Mouse (Mus musculus) urinary bladder, postnatal 14 days (tissue): Measurements from ENCODE around the gene Mib2.
"Not testable (repeated sequence)": the region's sequence is repeated elsewhere in the genome, so short reads cannot be mapped to it uniquely, and the experiment has no call there.

Source experiments
- DNase-seq: peaks from one replicate; pipeline ENCODE4 v3.0.0; 2021; ENCODE audit warnings: low spot score

Gene Mib2

DNA sequence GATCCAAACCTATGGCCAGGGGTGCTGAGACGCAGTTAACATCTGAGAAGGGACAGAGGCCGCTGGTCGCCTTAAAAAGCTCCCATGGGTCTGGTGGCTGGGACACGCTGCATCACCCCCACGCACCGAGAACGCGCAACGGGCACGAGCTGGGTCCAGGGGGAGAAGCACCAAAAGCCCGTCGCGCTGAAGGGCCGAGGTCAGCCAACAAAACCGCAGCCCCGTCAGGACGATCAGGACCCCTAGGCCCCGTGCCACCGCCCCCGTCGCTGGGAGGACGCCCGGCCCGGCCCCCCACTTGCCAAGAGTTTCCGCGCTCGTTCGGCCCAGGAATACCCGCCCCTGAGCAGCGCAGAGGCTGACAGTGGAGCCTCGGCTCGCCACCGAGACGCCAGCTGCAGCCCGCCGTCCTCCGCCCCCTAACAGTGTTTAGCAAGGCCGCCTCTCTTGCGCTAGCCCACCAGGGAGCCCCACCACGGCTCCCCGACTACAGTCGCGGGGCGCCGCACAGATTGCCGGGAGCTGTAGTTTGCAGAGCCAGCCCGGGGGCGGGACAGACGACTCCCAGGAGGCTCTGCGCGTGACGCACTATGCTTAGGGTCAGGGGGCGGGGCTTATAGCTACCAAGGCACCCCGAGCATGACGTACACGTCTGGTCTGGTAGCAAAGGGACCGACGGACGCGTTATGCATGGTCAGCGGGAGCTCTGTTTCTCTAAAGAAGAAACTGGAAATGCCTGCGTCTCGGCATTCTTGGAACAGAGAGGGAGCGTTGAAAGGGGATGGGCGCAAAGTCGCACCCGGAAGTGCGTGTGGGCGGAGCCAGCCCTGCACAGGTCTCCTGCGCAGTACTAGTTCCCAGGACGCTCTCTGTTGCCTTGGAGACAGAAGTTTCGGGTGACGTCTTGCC is at the start of gene Mib2:
Mib2 (minus strand) TSS at position 510 of the 909 bp plus-strand sequence.
- peak; percentile 97 for DNase-seq

DNA sequence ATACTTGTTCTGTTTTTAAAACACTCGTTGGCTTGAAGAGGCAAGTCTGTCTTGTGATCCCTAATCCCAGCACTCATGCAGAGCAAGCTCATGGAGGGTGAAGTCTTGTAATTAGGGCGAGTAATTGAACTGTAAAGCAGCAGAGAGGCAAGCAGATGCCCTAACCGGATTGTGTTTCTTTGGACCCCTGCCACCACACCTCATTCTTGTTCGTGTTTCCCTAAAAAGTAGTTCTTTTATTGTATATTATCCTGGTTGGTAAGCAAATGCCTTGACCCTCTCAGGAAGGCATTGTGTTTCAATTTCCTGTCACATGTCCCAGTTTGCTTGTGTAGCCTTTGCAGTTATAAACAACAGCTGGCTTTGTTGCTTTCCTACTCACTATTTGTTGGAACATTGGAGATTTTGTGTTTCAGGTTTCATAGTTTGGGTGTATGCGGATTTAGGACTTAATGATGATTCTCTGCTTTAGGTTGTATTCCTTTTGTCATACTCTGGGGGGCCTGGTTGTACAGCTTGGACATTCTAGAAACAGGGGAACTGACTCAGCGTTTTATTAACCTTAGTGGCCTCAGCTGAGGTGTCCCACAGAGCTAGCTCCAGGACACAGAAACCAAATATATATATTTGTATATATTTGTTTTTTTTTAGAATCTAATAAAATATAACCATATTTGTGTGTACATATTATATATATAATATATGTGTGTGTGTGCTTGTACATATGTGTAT is 41.7 kb upstream of the Mib2 start:
- DNase-seq = no peak

DNA sequence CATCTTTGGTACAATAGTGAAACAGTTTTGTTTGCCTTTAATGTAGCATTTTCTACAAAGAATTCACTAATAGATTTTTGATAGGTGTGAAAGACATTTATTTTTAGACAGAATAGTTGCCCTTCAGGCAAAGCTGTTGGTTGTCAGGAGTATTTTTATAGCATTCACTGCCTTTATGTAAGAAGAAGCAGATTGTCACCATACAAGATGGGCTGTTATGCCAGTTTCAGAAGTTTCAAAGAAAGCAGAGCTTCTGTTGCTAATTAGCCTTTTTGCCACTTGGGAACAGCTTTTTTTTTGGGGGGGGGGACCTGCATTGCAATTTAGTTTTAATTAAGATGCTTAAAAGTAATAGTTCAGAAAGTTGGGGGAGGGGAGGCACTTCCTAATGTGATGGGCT is 40.0 kb upstream of the Mib2 start:
- DNase-seq = no peak

DNA sequence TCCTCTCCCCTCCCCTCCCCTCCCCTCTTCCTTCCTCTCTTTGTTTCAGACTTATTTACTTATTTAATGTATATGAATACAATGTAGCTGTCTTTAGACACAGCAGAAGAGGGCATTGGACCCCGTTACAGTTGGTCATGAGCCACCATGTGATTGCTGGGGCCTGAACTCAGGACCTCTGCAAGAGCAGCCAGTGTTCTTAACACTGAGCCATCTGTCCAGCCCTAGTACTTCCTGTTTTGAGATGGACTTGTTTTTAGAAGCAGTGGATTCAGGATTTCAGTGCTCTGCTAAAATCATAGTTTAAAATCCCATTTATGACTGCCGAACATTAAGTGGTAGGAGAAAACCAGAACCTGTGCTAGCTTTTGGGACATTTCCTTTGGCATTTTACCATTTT is 39.6 kb upstream of the Mib2 start:
- DNase-seq = no peak

DNA sequence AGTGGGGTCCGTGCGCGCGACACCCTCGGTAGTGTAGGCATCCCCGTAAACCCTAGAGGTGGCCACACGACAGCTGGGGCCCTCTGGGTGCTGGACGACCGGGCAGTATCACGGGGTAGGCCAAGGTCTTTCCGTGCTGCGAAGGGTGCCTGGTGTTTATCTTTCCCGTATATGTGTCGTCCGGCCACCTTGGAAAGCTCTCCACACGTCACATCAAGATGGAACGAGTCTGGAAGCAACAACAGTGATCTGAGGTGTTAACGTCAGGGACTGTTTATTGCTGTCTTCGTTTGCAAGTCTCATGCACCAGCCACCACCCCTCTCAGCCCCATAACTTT is 36.6 kb upstream of the Mib2 start:
- no peak for DNase-seq

DNA sequence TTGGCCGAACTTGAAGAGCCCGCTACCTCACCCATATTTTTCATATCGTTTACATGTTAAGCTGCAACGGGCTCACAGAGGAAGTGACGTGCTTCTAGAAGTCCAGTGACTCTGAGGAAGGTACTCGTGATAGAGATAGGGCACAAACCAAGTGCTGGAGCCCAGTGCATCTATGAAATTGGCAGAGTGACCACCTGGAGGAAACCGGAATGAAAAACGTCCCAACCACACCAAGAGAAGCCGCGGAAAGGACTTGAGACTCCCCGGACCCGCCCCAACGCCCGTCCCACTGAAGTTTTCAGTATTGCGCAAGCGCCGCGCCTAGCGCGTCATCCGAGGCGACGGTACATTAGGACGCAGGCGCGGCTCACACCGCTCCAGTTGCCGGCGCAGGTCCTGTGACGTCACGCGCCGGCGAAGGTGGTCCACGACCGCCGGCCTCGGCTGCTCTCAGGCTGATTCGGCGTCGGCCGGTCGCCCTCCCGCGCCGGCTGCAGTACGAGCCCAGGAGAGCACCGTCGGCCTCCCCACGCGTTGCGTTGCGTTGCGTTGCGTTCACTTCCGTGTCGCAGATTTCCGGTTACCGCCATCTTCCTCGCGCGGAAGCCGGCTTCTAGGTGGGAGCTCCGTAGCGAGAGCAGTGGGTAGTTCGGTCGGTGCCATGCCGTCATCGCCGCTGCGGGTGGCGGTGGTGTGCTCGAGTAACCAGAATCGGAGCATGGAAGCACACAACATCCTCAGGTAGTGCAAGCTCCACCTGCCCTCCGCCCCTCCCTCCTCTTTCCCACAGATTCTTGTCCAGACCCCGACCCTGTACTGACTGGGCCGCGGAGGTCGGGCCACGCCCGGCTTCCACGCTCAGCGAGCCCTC is 36.0 kb upstream of the Mib2 start, which contains the start of gene Ssu72:
Ssu72 (plus strand) TSS at position 80 of the 871 bp plus-strand sequence.
- DNase-seq = peak; percentile 94

DNA sequence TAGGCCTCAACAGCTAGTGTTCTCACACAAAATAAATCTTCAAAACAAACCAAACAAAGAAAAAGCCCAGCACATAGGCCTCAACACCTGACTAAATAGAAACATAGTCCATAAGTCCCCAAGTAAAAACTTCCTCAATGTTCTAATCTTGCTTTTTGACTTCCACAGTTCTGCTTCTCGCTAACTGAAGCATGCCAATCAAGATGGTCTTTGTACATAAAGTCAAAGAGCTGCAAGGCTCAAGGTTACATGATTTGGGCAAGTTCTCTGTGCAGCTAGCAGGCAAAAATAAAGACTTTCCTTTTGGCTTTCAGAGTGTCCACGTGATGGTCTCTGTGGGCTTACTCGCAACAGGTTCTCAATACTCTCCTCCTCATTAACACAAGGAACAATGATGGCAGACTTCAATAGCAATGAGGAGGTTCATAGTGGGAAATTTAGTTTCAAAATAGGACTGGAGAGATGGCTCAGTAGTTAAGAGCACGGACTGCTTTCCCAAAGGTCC is 34.5 kb upstream of the Mib2 start:
- no peak for DNase-seq

DNA sequence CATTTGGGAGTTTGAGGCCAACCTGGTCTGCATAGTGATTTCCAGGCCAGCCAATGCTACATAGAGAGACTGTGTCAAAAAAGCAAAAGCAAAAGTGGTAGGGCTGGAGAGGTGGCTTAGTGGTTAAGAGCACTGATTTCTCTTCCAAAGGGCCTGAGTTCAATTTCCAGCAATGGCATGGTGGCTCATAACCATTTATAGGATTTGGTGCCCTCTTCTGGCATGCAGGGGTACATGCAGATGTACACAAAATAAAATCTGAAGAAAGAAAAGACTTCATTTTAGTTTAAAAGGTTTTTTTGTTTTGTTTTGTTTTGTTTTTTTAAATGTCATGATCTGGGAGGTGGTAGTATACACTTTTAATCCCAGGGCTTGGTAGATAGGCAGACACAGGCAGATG is 31.4 kb upstream of the Mib2 start:
- no peak for DNase-seq

DNA sequence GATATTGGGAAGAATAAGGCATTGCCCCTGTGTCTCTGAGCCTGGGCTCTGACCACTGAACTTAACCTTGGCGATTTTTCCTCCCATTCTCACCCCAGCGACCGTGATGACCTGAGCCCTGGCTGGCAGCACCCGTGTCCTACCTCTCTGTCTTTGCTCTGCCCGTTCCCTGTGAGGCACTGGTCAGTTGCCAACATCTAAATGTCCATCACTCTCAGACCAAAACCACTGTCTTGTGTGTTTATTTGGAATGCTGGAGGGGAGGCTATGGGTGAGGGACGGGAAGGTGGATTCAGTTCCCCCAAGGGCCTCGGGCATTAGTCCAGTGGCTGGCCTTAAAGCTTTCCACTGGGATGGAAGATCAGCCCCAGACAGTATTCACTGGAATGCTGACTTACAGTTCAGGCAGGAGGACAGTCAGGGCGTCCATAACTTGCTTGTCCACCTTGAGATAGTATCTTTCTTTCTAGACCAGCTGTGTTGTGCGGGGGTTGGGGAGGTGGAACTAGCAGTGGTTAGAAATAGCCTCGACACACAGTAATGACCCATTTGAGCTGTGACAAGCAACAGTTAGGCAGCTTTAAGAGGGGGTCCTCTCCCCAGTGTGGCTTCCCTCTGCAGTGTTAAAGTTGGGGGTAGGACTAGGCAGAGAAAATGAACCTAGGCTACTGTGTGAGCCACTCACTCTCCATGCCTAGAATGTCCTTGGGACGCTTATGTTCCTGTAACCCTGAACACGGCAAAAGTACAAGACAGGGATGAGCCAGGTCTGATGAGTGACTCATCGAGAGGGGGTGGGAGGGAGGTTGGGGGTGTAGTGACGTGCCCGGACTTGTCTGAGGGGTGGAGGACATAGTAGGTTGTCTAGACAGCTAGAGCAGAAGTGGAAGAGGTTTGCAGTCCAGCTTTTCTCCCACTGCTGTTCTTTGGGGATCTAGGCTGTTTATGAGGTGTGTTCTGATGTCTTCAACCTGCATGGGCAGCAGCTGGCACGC is 27.6 kb upstream of the Mib2 start:
- DNase-seq = no peak

DNA sequence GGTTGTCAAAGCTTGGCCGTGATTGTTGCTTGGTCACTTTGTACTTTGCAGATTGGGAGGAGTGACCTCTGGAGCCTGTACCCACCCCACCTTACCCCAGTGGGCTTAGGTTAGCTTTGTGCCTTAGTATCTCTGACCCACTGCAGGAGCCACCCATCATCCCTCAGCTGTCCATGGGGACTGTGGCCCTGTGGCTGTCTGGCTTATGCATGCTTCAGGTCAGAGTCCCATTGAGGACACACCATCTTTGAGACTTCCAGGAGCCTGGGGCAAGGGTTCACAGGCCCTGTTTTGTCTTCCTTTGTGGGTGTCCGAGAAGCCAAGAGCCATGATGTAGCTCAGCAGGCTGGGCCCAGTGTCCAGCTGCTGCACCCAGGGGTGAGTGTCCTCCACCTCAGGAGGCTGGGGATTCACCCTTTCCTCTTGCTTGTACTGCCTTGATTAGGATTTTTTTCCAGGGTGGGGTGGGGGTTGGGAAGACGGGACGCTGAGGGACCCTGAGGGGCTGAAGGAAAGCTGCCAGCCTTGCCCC is 26.6 kb upstream of the Mib2 start:
- DNase-seq = no peak

DNA sequence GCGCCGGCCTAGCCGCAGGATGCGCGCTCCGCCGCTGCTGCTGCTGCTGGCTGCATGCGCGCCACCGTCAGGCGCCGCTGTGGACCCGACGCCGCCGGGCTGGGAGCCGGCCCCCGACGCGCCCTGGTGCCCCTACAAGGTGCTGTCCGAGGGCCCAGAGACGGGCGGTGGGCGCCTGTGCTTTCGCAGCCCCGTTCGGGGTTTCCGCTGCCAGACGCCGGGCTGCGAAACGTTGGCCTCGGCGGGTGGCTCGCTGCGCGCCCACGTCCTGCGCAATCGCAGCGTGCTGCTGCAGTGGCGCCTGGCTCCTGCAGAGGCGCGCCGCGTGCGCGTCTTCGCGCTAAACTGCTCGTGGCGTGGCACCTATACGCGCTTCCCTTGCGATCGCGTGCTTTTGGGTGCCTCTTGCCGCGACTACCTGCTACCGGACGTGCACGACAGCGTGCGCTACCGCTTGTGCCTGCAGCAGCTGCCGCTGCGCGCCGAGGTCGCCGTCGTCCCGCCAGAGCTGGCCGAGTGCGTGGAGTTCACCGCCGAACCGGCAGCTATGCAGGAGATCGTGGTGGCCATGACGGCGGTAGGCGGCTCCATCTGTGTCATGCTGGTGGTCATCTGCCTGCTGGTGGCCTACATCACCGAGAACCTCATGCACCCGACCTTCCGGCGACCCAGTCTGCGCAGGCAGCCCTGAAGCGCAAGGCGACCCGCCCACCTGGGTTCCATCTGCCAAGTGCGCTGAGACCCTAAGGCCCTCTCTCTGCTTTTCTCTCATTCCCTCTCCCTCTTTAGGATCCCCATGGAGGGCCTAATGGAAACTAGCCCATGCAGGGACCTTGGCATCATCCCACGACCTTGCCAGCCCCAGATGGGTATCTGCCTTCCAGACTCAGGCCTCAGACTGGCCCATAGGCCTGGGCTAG is 25.7 kb upstream of the Mib2 start:
- peak; percentile 53 for DNase-seq

DNA sequence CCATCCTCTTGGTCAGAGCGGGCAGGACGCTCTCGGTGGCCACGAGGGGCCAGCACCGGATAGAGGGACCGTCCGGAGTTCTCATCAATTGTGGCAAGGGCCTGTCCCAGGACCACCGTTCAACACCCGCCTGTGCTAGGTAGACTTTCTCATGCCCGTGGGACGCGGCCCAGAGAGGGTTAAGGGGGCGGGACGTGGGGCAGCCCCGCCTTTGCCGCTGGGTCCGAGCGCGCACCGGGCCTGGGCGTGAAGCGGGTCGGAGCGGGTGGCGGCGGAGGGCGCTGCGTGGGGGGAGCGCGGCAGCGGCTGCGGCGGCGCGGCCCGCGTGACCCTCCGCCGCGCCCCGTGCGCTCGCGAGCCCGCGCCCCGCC is 25.1 kb upstream of the Mib2 start, which contains the start of gene Fndc10:
Fndc10 (plus strand) TSS at position 232 of the 371 bp plus-strand sequence.
- peak; percentile 68 for DNase-seq

DNA sequence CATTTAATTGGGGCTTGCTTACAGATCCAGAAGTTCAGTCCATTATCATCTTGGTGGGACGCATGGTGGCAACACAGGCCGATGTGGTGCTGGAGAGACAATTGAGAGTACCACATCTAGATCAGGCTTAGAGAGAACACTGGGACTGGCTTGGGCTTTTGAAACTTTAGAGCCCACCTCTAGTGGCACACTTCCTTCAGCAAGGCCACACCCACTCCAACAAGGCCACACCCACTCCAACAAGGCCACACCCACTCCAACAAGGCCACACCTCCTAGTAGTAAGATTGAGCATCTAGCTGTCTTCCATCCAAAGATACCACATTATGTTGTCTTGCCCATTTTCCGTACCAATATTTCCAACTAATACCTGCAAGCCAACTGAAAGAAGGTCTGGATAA is 23.4 kb upstream of the Mib2 start:
- DNase-seq = no peak

DNA sequence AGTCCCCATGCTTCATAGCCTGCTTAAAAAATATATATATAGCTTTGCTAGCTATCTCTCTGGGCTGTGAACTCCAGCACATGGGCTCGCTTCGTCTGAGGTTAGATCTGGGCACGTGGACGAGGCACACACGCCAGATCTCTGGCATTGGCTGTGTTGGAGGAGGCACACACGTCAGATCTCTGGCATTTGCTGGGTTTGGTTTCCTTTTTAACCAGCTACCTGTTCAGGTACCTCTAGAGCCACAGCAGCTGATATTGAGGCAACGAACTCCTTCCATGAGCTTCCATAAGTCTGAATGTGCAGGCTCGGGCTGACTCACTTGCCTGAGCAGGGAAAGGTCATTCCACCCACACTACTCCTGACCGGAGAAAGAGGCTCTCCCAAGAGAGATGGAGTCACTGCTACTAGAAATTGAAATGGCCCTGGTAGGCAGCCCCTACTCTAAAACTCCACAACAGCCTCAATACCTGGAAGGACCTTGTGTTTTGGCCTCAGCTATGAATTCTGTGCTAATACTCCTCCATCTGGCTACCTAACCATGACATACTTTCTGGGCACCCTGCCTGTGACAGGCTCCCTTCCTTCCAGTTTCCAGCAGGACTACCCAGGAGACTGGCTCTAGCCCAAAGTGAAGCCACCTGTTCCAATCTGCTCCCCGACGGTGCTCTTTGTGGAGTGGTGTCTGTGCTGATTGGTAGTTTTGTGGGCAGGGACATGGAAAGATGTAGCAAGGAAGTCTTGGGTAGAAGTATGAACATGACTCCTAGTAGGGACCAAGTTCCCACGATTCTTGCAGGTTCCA is 21.8 kb upstream of the Mib2 start:
- no peak for DNase-seq

DNA sequence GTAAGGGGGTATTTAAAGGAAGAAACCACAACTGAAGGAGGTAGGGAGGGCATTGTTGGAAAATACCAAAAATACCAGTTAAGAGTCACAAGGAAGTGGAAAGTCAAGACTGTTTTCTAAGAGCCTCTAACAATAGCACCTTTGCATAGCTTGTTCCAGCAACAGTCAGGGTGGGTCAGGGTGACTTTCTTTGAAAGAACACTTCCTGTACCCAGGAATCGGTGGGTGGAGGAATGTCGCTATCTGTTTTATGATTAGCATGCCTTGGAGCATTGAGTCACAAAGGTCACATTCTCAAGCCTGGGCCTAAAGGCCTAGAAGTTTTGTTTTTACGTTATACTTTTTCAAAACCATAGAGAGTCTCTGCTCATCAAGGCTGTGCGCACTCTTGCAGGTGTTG is 18.8 kb upstream of the Mib2 start:
- not testable (repeated sequence) for DNase-seq

DNA sequence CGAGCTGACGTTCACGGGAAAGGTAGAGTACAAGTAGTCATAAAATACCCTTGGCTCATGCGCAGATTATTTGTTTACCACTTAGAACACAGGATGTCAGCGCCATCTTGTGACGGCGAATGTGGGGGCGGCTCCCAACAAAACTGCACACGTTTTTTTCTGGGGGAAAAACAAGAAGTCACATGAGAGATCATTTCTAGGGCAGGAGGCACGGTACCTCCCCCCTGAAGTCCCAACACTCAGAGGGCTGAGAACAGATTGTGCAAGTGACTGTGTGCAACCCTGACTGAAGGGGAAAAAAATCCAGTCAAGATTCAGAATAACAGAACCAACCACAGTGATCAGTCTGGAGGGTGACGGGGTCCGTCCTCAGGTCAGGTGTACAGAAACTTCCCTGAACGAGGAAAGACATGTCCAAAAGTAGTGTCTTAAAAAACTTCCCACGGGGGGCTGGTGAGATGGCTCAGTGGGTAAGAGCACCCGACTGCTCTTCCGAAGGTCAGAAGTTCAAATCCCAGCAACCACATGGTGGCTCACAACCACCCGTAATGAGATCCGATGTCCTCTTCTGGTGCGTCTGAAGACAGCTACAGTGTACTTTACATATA is 14.8 kb upstream of the Mib2 start:
- DNase-seq = not testable (repeated sequence)

DNA sequence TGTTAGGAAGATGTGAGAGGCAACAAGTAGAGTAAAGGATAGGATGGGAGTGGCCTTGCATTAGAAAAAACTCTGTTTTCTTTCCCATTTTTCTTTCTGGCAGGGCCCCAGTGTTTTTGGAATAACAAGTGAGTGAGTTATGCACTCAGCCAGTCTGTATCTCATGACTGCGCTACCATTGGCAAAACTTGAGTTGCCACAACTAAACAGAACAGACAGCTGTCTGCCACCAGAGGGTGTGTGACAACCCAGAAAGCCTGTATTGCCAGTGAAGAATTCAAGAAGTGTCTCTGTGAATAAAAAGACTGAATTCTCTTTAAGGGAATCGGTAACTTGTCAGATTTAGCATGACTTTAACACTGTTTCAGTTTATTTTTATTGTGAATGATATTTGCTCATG is 7.0 kb upstream of the Mib2 start:
- DNase-seq = no peak

DNA sequence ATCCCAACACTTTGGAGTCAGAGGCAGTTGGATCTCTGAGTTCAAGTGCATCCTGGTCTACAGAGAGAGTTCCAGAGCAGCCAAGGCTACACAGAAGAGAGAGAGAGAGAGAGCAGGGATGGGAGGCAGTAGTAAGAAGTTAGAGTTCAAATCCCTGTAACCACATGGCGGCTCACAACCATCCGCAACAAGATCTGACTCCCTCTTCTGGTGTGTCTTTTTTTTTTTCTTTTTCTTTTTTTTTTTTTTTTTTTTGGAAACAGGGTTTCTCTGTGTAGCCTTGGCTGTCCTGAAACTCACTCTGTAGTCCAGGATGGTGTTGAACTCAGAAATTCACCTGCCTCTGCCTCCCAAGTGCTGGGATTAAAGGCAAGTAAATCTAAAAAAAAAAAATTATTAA is 3.1 kb upstream of the Mib2 start:
- DNase-seq = no peak
